Mouse (Mus musculus) kidney, adult 2 months (tissue): Measurements from ENCODE around the gene Bri3bp.

Source experiments
- CTCF ChIP-seq: fragments of 200-500 bp; conservative IDR thresholded peaks from 2 replicates; pipeline ENCODE4 v1.5.1; 2011; ENCODE audit warnings: low read depth, mild to moderate bottlenecking, control low read depth, low read length, moderate library complexity, mixed read lengths; ENCODE audit not compliant: insufficient read depth, insufficient read length
- POLR2A ChIP-seq: fragments of 200-500 bp; IDR thresholded peaks from one replicate; pipeline ENCODE4 v1.6.1; 2011; ENCODE audit warnings: low read depth, low read length, control low read depth

GRCm38 (mm10) chr5:125460574-125460973 lies 19.2 kb downstream of the Bri3bp start:
- TF ChIP-seq CTCF (no peak; the same call in 1 of the 2 replicates), POLR2A (no peak)
